Mouse (Mus musculus) small intestine, adult 2 months (tissue): Measurements from ENCODE around the gene Gm266.

Experiments
- CTCF ChIP-seq: fragments of 200-500 bp; IDR thresholded peaks from 2 replicates; pipeline ENCODE4 v1.5.1; 2012; ENCODE audit warnings: low read depth, mild to moderate bottlenecking, control low read depth, inconsistent platforms, low read length, moderate library complexity, mixed read lengths; ENCODE audit not compliant: insufficient replicate concordance, insufficient read length; ENCODE audit errors: extremely low read depth
- POLR2A ChIP-seq: fragments of 200-500 bp; IDR thresholded peaks from 2 replicates; pipeline ENCODE4 v1.6.1; 2012; ENCODE audit warnings: low read depth, mild to moderate bottlenecking, control low read depth, inconsistent platforms, low read length, moderate library complexity

DNA sequence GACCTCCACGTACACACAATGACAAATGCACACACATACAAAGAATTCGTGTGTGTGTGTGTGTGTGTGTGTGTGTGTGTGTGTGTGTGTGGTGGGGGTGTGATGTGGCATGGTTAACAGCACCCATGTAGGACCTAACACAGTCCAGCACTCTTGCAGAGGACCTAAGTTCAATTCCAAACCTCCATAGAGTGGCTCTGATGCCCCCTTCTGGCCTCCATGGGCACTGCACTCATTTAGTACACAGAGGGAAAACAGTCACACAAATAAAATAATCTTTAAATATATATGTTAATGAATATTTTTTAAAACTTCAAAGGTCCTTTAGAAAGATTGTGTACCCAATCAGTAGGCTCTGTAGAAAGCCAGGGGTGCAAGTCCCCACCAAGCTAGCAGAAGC is 5.7 kb downstream of the Gm266 start:
- TF ChIP-seq CTCF = peak; percentile 32; the same call in 1 of the 2 replicates
- TF ChIP-seq POLR2A = no peak
